Mouse (Mus musculus) heart, adult 8-10 months (tissue): ENCODE measurements around the gene Mvb12b. TPM values are rescaled to one million over a fixed set of nuclear protein-coding genes. Genes with fewer than 3 reads are reported as not detected.
A peak's percentile ranks its signal among the peaks of the same experiment; 100 is the strongest.
"Not testable (repeated sequence)": the region's sequence is repeated elsewhere in the genome, so short reads cannot be mapped to it uniquely, and the experiment has no call there.

ENCODE experiments used
- DNase-seq: peaks from one replicate; pipeline ENCODE4 v3.0.0; 2022; ENCODE audit warnings: low spot score
- total RNA-seq, 4 experiments: library from RNA; stranded (reverse); gene quantifications; 2 replicates each; pipeline ENCODE4 v1.2.4; 2022

Mvb12b gene
- 10 to 100 TPM; 20.2 to 24.5 (median 21.0) TPM for total RNA-seq

DNA sequence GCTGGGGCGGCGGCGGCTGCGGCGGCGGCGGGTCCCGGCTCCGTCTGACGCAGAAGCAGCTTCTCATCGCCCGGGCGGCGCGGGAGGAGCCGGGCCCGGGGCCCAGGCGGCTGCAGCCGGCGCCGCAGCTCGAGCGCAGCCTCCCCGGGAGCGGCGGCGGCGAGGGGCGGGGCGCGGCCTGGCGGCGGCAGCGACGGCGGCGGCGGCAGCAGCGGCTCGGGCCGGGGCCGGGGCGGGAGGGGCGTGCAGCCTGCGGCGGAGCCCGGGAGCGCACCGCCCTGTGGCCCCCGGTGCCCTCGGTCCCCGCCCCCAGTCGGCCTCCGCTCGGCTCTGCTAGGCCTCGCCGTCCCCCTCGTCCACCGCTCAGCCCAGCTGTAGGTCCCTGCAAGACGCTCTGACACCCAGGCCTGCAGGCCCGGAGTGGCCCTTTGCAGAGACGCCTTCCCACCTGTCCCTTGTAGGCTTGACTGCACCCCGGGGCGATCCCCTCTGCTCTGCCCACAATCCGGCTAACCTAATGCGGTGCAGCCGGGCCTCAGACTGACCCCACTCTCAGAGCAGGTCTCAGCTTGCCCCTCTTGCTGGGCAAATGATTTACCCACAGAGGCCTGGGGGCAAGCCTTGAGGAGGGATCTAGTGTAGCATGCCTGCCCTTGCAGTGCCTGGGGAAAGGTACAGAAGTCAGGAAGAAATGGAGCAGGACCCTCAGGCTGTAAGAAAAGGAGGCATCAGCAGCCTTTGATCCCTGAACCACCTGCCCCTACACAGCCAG is at the start of gene Mvb12b:
Gene Mvb12b (minus strand): TSS at position 619 of the 772 bp plus-strand sequence.
- peak; percentile 35 for DNase-seq

DNA sequence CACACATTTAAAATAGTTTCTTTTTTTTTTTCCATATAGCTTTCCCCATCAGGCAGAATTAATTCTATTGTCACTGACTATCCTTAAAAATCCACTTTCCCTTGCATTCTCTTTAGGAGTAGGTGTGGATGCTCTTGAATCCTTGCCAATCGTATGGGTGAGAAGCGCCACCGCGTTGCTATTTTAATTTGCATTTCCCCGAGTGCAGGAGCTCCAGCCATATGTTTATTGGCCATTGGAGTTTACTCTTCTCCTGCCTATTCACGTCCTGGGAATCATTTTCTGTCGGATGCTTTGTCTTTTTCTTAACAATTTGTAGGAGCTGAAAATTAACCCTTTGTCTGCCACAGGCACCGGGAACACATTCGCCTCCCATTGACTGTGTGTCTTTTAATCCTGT is 48.0 kb upstream of the Mvb12b start:
- no peak for DNase-seq

DNA sequence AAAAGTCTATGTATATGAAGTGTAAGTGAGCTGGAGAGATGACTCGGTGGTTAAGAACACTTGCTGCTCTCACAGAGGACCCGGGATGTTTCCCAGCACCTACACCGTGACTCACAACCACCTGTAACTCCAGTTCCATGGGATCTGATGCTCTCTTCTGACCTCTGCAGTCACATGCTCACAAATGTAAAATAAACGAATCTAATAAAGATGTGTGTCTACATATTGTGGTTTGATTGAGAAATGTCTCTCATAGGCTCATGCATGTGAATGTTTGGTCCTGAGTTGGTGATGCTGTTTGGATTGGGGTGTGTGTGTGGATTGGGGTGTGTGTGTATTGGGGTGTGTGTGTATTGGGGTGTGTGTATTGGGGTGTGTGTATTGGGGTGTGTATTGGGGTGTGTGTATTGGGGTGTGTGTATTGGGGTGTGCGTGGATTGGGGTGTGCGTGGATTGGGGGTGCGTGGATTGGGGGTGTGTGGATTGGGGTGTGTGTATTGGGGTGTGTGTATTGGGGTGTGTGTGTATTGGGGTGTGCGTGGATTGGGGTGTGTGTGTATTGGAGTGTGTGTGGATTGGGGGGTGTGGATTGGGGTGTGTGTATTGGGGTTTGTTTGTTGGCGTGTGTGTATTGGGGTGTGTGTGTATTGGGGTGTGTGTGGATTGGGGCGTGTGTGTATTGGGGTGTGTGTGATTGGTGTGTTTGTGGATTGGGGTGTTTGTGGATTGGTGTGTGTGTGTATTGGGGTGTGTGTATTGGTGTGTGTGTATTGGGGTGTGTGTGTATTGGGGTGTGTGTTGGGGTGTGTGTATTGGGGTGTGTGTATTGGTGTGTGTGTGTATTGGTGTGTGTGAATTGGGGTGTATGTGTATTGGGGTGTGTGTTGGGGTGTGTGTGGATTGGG is 46.1 kb upstream of the Mvb12b start:
- no peak for DNase-seq

DNA sequence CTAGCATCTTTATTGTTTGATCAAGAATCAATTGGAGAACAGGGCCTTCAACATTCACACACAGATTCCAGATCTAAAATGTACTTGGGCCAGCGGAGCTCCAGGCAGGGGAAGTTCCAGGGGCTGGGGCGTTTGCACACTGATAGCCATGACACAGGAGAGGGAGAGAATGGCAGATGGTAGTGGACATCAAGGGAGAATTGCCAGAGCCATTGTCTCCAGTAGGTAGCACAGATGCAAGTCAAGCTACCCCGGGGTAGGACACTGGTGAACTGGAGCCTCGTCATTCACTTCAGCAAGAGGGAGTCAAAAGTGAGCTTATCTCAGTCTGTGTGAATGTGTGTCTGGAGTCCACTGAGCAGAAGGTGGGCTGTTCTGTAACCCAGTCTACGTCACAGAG is 43.4 kb upstream of the Mvb12b start:
- DNase-seq = no peak

DNA sequence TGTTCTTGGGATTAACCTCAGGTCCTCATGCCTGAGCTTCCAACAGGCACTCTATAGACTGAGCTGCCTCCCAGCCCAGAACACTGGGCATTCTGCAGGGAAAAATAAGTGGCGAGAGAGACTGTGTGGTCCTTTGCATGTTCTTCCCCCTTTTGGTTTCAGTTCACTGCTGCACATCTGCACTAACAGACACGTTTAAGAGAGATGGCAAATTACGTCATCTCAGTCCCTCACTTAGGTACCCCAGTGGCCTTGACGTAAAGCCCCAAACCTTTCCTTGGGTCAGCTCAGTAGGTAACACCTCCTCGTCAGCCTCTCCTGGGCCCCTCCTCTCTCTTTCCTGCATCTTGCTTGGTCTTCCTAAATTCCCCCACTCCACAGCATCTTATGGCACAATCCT is 37.5 kb upstream of the Mvb12b start:
- DNase-seq = no peak

DNA sequence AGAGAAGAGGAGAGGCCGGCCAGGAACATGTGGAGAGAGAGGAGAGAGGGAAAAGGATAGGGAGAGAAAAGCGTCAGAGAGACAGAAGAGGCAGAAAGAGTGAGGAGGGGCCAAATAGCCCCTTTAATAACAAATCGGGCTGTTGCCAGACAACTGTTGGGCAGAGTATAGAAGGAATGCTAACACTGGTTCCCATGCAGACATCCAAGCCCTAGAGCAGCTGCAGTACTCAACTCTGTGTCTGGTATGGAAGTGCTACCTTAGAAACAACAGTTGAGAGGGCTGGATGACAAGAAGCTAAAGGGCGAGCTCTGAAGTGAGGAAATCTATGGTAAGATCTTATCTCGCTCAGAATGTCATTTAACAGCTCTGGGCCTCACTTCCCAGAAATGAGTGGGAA is 35.7 kb upstream of the Mvb12b start:
- no peak for DNase-seq

DNA sequence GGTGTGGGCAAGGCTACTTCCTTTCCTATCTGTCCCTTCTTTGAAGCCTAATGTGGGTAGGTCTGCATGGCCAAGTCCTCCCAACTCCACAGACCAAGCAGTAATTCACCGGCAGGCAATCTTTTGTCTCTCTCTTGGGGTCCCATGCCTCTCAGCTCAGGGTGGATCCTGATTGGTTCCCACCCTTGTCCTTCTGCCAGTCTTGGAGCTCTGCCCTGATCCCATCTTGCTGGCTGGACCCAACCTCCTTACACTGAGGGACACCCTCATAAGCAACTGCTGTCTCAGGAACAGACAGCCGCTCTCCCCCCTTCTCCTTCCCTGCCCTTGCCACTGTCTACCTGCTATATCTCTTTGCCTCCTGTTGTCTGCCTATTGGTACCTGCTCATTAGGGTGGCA is 34.7 kb upstream of the Mvb12b start:
- DNase-seq = no peak

DNA sequence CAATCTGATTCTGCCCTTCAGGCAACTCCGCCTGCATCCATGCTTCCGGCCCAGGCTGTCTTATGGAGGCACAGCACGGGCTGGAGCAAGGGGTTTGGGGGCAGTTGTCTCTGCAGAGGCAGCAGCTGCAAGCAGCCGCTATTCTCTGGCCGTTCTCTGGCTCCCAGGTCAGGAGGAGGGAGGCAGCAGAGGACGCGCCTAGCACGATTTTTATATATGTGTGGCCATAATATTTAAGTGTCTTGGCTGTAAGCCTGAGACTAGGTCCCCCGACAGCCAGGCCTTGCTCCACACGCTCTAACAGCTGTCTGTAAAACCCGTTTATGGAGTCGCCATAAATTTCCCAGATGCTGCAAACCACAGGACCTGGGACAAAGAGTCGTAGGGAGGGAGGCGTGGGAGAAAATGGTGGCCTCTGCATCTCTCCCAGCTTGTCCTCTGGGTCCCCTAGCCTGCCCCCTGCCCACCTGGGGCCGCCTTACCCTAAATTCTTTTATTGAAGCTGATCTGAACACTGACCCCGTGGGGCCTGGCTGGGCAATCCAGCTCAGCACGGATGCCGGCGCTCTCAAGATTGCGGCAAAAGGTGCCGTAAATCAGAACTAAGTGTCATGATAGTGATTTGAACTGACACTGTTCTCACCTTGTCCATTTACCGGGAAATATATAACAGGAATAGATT is 32.3 kb upstream of the Mvb12b start:
- DNase-seq = no peak

DNA sequence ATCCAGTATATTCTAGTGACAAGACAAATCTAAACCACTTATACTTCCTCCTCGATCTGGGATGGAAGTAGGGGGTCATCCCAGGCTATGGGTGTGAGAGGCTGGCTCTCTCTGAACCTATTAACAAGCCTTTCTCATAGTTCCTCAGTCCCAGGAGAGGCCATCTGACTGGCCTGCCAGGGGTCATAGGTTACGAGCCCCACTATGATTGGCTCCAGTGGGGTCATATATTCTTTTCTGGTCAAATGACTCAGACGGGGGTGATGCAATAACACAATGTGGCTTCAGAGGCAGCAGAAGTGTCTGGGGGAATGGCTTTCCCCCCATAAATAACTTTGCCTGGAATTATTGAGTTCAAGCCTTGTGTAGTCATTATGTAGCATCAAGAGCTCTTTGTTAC is 31.1 kb upstream of the Mvb12b start:
- DNase-seq = peak; percentile 4

DNA sequence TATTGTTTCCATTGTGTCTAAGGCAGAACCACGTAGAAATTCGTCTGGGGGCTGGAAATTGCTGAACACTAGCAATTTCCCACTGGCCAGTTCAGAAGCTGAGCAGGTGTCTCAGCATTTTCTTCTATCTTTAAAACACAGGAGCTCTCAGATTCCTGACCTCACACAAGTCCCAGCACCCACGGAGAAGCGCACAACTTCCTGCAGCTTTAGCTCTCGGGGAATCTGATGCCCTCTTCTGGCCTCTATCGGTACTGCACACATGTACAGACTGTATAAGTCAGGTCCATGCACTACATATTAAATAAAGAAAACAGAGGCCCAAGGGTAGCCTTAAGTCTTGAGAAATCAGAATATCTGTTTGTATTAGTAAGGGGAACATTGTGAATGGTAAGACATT is 30.6 kb upstream of the Mvb12b start:
- peak; percentile 40 for DNase-seq

DNA sequence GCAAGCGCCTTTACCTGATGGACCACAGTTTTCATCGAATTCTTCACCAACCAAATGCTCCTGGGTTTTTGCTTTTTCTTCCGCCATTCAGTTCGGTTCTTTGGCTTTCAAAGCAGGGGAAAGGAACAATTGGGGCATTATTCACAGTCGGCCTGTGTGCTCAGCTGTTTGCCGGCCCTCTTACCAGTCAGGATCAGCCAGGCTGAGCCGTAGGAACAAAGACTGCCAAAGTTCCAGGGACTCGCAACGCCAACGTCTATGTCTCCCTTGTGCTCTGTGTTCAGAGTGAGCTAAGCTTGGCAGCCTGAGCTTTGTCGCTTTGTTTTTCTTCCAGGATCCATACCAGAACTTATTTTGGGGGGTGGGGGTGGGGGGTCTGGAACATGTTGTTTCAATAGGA is 28.9 kb upstream of the Mvb12b start:
- DNase-seq = no peak

DNA sequence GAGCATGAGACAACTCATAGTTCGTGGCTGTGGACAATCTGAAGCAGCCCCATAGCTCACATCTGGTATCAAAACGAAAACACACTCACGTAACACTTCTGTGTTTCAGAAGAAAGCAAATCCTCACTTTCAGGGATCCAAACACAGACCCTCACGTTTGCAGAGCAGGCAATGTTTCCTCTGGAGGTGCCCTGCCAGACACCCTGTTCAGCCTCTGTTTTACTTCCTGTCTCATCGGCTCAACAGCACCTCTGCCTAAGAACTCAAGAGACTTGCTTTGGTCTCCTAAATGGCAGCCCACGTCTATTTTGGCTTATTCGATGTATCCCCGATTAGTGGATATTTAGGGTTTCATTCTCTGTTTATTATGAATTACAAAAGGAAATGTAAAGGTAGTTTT is 27.3 kb upstream of the Mvb12b start:
- DNase-seq = no peak

DNA sequence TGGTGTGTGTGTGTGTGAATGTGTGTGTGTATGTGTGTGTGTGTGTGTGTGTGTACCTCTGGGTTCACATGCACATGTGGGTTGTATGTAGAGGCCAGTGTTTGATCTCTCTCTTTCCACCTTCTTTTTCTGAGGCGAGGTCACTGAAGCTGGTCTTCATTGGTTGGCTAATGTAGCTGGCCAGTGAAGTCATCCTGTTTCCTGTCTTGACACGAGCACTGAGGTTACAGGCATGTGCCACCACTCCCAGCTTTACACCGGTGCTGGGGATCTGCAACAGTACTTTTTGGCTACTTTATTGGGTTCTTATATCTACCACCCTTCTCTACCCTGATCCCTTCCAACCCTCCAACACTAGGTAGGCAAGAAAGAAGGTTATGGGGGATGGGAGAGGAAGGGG is 26.6 kb upstream of the Mvb12b start:
- DNase-seq = no peak

DNA sequence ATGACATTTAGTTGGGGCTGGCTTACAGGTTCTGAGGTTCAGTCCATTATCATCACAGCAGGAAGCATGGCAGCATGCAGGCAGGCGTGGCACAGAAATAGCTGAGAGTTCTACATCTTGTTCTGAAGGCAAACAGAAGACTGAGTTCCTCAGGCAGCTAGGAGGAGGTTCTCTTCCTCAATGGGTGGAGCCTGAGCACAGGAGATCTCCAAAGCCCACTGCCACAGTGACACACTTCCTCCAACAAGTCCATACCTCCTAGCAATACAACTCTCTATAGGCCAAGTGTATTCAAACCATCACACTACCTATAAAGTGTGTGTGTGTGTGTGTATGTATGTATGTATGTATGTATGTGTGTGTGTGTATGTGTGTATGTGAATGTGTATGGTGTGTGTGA is 25.9 kb upstream of the Mvb12b start:
- DNase-seq = not testable (repeated sequence)

DNA sequence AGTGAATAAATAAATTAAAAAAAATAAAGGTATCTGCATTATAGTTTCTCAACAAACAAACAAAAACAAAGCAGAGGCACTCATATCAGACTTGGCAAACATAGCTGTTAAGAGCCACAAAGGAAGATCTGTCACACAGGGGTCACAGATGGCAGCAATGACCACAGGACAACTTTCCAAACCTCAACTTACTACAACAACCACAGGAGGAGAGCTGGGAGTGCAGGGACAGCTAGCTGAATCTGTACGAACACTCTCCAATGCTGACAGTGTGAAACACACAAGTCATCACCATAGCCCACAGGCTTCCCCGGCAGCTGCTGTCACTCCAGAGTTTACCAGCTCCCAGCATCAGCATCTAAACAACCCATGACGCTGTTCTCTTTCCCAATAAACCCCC is 25.0 kb upstream of the Mvb12b start:
- DNase-seq = no peak

DNA sequence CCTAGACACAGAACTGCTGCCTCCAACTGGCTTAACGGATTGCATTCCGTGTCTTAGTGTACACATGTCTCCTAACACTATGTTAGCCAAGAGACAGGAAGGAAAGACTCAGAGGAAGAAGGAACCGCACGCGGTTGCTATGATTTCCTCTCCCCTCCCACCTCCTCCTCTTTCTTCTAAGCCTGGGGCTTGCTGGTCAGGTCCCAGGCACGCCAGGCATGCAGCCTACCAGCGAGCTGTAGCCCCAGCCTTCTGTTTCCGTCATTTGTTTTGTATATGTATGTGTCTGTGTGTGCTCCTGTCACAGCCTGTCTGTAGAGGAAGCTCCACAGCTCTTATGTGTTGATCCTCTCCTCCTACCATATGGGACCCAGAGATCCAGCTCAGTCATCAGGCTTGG is 20.6 kb upstream of the Mvb12b start:
- DNase-seq = peak; percentile 51

DNA sequence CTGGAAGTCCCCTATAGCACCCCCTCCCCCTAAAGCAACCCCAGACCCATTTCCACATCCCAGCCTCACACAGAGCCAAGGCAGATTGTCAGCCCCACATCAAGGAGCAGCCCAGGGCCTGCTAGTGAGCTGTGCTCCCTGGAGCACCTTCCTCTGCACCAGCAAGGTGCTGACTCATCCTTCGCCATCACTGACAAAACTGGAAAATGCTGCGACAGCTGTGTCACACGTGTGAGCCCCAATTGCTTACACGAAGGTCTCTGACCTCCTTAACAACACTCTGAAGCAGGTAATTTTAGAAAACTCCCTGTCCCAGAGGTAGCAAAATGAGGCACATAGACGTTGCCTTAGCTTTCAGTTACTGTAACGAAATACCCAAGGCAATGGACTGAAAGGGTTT is 19.4 kb upstream of the Mvb12b start:
- no peak for DNase-seq

DNA sequence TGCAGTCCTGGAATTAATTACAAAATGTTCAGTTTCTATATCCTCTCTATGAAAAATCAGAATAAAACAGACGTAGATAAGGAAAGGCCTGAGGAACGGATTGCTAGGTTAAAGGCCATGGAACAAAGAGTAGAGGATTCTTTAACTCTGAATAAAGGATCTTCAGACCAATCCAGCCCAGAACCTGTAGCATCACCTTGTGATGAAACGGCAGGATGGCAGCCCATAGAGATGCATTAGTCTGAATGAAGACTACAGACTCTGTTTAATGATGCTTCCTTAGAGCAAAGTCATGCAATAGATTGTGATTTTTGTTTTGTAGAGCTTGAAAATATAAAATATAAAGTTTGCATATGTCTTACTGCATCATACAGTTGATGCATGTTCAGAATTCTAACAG is 8.1 kb upstream of the Mvb12b start:
- DNase-seq = no peak

DNA sequence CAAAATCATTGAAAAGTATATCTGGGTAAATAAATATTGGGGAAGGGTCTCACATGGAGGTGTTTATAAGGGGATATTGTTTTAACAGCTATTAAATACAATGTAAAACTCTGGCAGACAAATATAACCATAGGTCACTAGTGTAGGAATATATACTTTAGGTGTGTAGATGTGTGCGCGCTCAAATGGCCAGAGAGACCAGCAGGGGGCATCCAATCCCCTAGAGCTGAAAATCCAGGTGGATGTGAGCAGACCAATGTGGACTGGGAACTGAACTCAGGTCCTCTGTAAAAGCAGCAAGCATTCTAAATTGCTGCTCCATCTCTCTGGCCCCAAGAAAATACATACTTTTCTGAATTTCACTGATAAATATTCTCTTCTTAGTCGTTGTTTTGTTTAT is 5.4 kb upstream of the Mvb12b start:
- no peak for DNase-seq

DNA sequence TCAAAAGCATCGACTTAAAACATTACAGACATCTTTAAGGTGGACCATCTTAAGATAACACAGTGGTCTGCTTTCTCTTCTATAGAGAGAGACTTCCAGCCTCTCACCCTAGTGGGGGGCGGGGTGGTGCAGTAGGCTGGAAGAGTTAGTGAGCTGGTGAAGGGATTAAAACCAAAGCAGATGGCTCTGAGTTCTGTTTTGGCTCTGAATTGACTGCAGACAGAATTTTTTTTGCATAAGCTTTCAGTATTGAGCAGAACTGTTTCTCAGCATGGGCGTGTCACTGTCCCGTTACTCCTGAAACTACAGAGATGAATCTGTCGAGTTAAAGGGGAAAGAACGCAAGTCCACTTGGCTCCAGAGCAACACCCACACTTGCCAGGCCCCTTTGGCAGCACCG is 4.6 kb upstream of the Mvb12b start:
- DNase-seq = no peak

DNA sequence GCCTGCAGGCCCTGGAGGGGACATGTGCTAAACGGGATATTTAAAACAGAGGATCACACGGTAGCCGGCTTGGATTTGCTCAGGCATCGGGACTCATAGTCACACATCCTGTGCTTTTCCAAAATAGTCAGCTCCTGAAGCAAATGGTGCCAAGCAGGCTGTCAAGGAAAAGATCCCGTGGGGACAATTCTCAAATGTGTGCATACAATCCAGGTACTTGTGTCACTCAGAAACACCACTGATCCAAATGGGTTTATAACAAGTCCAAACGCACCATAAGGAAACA is 297 bp upstream of the Mvb12b start:
- DNase-seq = no peak
